Mouse (Mus musculus): Measurements from ENCODE around the gene Llgl2.
A peak's percentile ranks its signal among the peaks of the same experiment; 100 is the strongest.

The Llgl2 gene

DNA sequence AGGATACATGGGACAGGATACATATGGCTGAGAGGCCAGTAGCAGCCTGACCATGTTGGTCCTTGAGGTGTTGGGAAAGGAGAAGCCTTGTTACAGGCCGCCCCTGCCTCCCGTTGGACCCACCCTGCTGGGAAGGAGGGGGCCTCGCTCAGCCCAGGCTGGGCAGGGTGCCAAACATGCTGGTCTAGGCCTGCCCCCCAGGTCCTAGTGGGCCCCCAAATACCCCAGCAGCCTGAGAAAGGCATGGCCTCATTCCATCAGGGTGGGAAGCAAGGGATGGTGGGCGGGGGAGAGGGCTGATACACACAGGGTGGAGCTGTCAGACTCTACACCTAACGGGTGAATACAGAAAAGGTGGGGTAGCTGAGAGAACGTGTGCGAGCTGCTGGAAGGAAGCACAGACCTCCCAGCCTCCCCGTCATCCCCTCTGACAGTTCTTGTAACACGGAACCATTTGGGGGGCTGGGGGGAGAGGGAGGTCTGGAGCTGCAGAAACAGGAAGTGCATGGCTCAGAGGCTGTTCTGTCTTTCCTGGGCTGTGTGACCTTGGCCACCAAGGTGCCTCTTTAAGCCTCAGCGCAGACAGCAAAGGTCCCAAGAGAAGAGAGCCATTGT is 15.0 kb upstream of the Llgl2 start:
- DNase-seq (ENCODE audit: low spot score) = no peak

DNA sequence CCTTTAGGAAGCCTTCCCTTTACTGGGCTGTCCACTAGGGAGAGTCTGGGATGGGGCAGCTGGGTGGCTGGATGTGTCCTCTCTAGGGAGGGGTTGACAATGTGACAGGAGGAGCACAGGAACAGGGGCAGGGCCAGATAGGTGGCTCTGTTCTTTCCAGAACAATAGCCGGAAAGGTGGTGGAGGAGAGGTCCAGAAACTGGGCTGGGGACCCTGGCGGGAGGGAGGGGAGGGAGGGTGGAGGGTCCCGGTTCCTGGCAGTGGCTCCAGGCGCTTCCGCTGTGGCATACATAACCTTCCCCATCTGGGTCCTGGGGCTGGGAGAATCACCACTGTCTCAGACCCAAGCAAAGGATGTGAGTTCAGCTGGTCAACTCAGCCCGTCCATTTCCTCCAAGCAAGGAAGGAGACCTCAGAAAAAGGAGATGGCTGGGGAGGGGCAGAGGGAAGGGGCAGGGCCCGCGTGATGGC is 14.5 kb upstream of the Llgl2 start:
- no peak for DNase-seq (ENCODE audit: low spot score)

DNA sequence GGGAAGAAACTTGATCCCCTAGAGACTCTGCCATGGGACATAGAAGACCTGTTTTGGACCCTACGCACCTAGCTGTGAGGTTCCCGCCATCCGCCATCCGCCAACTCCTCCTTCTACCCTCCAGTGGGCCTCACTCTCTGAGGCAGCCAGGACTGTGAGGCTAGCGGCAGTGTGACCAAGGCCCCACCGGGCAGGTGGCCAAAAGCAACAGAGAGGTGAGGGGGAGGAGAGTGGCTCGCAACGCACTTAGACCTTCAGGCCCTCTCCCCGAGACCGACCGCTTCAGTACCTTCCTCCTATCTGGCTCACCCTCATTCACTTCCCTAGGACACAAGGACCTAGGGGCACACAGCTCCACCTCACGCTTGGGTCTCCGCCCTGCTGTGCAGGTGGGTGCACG is 13.5 kb upstream of the Llgl2 start:
- DNase-seq (ENCODE audit: low spot score) = no peak

DNA sequence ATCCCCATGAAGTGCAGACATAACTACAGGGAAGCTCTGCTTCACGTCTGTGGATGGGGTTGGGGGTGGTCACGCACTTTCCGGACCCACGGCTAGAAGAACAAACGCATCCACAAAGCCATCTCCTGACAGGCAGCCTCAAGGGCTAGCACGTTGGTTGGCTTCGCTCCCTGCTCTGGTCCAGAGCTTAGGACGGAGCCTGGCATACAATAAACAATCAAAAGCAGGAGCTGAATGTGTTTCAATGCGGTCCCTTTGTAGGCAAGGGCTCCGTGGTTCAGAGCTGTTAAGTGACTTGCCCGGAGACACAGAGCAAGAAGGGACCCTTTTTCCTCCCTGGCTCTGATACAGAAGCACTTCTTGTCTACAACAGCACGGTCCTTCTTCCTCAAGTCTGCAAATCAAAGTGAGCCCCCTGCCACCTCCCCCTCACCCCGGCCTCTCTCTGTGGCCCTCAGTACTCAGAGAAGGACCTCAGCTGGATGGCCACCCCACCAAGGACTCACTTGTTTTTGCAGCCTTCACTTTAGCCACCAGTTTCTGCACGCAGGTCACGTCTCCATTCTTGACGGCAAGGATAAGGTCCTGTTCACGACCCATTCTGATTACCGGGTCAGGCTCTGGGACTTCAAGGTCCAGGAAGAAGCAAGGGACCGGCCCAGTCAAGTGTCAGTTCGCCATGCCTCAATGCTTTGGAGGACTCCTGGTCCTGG is 12.3 kb upstream of the Llgl2 start:
- no peak for DNase-seq (ENCODE audit: low spot score)

DNA sequence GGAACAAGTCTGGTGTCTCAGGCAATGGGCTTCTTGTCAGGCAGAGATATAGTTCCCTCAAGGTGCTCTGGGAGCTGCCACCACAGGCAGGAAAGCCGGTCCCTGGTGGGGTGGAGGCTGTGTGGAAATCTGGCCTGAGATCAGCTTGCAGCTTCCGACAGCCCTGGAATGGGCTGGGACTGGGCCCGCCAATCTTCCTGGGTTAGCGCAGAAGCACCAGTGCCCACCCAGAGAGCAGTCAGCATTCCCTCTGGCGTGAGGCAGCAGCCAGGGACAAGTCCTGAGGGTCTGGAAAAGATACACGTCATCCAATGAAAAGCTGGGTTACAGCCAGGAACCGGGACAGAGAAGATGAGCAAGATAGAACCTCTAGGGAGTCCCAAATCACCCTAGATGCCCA is 11.8 kb upstream of the Llgl2 start:
- no peak for DNase-seq (ENCODE audit: low spot score)

DNA sequence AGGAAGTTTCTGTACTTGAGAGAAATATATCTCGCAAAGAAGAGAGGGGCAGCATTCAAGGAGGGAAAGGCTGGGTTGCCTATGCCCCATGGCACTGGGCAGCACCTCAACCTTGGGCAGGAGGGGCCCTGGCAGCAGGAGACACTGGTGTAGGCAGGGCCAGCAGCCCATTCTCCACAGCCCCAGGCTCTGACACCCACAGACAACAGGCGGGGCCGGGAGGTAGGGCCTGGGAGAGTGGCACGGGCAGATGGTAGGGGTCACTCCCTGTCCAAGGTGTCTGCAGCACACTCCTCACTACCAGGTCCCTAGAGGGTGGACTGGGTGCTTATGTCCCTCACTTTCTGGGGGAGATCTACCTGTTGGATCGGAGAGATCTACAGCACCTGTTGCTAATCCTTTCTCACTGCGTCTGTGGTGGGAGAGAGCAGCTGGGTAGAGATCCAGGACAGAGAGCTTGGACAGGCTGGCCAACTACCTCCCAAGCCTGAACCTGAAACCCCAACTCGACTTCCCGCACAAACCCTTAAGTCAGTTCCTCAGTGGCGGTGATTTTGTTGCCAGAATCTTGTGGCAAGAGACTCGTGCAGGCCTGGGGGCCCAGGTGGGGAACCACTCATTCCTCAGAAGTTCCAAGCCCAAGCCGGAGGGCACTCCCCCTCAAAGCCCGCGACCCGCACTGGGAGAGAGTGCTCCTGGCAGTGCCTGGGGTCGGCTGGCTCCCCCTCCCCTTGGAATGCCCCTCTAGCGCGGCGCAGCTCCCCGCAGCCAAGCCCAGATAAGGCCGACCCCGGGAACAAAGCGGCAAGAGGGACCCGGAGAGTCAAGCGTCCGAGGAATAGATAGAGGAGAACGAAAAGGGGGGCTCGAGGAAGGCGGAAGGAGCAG is 11.1 kb upstream of the Llgl2 start:
- peak; percentile 54 for DNase-seq (ENCODE audit: low spot score)

DNA sequence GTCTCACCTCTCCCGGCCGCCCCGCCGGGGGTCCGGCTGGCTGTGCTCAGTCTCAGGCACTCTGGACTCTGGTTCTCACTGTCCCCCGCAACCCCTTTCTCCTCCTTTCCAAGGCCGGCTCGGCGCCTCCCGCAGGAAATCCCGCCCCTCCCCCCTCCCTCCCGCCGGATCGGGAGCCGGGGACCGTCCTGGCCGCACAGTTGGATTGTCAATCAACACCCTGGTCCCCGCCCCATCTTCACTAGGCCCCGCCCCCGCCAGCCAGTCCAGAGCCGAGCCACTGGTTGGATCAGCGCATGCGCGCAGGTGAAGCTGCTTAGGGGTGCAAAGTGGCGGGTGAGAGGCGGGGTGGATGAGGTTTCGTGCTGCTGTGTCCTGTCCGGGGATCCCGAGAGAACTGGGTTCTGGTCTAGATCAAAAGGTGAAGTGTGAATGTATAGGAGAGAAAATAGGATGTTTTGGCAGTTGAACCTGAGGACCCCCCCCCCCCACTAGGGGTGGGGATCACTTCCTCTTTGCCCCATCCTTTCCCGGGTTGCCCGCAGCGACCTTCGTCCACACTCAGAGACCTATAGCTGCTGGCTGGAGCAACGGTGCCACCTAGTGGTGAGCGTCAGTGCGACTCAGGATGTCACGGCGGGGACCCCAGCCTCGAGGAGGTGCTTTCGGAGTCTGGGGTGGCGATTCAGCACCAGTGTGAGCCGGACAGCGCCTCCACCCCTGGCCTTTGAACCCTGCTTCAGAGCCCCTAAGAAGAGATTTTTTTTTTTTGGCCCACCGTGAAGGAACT is 10.1 kb upstream of the Llgl2 start, which contains the start of gene Caskin2:
TSS of gene Caskin2 (minus strand) at position 133 of the 790 bp plus-strand sequence.
- peak; percentile 97 for DNase-seq (ENCODE audit: low spot score)

DNA sequence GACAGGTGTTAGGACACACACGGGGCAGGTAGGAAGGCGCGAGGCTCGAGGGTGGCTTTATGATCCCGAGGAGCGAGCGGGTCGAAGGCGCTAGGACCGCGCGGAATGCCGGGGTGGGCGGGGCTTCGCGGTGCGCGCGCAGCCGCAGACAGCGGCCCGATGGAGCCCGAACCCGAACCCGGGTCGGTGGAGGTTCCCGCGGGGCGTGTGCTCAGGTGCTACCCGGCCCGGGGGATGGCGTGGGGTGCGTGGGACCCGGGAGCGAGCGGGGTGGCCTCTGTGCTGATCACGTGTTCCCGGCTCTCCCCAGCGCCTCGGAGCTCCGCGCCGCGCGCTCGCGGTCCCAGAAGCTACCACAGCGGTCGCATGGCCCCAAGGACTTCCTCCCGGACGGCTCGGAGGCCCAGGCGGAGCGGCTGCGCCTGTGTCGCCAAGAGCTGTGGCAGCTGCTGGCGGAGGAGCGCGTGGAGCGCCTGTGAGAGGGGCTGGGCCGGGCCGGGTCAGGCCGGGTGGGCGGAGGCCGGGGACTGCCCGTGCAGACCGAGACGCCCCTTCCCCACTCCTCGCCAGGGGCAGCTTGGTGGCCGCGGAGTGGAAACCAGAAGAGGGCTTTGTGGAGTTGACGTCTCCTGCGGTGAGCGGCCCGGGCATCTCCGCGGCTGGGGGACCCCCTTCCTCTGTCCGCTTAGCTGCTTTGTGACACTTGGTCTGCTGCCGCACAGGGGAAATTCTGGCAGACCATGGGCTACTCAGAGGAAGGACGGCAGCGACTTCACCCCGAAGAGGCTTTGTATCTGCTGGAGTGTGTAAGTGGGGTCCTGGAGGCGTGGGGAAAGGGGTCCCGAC is 9.0 kb upstream of the Llgl2 start, which contains the start of gene Tsen54:
TSS of gene Tsen54 (plus strand) at position 120 of the 846 bp plus-strand sequence.
- DNase-seq (ENCODE audit: low spot score) = peak; percentile 88

DNA sequence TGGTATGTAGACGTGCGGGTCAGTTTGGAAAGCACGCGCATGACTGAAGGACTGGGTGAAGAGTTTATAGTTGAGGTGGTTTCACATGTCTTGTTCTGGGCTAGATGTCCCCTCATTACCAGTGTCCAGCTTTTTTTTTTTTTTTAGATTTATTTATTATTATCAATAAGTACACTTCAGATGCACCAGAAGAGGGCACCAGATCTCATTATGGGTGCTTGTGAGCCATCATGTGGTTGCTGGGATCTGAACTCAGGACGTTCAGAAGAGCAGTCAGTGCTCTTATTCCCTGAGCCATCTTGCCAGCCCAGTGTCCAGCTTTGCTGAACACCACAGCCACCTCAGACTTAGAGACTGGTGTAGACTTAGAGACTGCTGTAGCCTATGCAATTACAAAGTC is 6.5 kb upstream of the Llgl2 start:
- no peak for DNase-seq (ENCODE audit: low spot score)

DNA sequence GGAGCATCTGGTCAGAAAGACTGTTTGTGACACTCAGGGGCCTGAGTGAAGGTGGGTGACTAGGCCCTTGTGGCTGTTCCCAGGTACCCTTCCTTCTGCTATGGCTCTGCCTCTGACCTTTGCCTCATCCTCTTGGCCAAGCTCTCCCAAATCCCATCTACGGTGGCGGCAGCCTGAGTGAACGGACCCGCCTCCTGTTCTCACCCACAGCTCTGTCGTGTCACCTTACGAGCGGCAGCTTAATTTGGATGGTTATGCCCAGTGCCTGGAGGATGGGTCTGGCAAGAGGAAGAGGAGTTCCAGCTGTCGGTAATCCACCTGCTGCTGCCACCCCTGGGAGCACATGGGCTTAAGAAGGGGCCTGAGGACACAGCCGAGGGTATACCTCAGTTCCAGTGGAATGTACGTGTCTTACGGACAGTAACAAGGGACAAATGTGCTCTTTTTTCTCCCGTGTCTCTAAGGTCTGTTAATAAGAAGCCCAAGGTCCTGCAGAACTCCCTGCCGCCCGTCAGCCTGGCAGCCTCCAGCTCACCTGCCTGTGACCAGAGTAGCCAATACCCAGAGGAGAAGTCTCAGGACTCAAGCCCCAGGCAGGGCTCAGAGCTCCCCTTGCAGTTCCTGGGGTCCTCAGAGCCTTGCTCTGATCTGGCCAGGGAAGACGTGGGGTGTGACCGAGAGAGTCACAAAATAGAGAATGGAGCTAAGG is 3.8 kb upstream of the Llgl2 start:
- DNase-seq (ENCODE audit: low spot score) = no peak

DNA sequence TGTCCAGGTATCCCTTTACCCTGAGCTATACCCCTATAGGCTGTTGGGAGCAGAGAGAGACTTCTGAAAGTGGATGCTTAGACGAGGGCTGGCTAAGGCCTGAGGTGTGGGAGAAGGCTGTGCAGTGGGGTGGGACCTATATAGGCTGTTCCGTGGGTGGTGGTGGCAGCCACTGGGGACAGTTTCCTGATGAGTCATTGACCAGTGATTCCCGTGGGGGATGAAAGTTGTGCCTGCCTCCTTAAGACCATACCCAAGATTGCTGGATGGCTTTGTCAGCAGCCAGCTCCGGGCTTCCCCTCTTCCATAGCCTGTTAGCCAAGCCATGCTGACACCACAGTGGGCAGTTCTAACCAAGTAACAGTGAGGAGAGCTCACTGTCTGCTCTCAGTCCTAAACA is 2.8 kb upstream of the Llgl2 start:
- no peak for DNase-seq (ENCODE audit: low spot score)

DNA sequence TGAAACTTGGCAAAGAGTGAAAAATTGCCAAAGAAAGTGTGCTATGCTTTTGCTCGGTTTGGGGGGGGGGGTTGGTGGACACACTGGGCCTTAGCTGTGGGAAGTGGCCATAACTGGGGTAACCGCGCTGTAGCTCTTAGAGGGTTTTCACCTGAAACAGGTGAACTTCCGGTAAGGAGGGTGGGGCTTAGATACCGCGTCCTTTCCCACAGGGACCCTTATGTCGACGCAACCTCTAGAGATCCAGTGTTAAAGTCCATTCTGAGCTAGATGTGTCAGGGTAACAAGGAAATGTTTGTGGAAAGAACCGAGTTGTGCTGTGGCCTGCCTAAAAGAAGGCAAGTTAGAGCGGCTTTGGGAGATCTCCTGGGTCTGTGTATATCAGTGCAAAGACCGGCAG is 964 bp downstream of the Llgl2 start:
- no peak for DNase-seq (ENCODE audit: low spot score)

DNA sequence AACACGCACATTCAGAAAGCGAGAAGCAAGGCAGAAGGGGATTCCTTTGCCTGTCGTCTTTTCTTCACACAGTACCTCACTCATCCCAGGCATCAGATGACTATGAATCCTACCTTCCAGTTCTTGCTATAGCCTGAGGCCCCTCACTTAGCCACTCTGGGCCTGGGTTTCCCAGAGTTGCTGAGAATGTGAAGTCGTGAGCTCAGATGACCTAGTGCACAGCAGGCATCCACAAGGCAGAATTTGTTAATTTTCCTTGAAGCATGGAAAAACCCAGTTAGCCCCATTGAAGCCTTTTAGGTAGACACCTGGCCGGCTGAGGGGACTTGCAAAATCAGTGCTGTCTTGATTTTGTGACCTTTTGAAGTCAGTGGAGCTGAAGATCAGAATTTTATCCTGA is 2.6 kb downstream of the Llgl2 start:
- DNase-seq (ENCODE audit: low spot score) = no peak

DNA sequence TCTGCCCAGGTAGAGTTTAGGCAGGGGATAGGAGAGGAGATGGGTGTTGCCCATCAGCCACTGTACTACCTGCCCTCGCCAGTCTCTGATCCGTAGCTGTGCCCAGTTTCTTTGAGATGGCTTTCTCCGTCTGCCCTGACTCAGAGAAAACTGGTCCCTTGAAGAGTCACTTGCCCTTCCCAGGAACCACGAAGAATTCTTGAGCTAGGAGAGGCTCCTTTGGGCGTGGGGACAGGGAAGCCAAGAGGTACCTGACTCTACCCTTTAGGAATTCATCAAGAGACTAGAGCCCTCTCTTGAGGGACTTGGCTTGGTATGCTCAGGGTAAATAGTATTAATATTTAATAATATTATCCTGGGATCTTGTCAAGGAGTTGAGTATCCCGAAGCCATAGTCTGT is 3.8 kb downstream of the Llgl2 start:
- no peak for DNase-seq (ENCODE audit: low spot score)

DNA sequence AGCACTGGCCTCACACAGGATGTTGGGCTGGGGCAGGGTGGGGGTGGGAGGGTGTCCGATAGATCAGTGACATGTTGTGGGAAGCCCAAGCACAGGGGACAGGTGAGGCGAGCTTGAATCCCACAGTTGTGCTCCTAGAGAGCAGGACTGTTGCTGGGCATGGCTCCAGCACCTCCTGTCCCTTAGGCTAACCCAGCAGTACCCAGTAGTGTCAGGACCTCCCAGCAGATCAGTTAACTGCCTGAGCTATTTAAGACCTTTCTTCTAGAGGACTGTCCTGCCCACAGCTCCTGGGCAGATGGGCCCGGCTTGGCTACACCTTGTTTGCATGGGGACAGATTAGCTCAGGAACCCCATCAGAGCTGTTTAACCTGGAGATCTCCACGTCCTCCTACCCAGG is 5.2 kb downstream of the Llgl2 start:
- DNase-seq (ENCODE audit: low spot score) = no peak

DNA sequence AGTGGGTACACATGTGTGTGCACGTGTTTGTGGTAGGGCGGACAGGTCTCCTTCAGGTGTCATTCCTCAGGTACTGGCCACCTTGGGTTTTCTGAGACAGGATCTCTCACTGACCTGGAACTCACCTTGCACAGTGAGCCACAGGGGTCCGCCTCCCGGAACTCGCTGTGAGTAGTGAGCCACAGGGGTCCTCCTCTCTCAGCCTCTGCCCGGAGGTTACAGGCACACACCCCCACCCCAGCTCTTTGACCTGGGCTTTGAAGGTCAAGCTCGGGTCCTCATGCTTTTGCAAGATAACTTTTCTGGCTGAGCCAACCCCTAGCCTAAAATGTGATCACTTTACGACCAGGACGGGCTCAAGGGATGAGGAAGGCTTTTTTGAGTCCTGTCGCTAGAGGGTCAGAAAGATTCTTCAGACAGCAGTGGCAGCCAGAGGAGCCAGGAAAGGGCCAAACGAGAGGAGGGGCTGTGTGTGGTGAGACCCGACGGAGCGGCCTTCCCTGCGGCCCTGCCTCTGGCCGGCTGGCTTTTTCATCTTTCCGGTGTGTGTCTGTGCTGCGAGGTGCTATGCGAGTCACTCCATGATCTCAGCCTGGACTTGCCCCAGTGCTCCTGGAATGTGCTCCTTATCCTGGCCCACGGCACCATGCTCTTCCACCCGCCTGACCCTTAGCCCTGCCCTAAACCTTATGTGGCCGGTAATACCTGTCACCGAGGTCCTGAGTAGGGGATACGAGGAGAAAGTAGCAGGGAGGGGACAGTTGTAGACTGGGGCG is 6.9 kb downstream of the Llgl2 start:
- DNase-seq (ENCODE audit: low spot score) = no peak

DNA sequence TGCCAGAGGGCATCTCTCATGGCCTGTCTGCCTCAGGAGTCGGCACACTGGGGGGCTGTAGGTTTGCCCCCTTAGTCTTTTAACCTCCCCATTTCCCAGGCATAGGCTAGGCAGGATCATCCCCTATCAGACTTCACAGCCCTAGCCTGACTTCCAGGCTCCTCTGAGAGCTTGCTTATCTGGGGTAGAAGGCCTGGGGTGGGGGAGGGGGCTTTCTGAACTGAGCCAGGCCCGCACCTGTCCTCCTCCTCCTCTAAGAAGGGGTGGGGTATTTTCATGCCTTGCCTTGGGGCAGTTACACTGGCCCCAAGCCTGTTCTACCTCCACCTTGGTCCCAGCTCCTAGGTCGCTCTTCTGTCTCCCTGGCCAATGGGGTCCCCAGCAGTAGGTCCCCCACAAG is 7.7 kb downstream of the Llgl2 start:
- DNase-seq (ENCODE audit: low spot score) = no peak

DNA sequence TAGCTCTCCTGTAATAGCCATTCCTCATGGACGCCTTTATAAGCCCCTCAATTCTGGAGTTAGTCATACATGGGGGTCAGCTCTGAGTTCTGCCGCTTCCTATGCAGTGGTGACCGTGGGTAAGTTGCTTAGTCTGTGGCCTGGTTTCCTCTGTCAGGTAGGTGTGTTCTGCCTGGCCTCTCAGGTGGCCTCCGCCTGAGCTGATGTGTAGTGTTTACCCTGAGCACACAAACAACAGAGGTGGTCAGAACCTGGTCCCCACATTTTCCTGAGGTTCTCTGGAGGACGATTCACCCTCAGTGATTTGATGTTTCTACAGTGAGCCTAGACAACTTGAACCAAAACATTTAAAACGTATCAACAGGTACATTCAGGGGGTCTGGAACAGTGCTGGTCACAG is 8.2 kb downstream of the Llgl2 start:
- no peak for DNase-seq (ENCODE audit: low spot score)

DNA sequence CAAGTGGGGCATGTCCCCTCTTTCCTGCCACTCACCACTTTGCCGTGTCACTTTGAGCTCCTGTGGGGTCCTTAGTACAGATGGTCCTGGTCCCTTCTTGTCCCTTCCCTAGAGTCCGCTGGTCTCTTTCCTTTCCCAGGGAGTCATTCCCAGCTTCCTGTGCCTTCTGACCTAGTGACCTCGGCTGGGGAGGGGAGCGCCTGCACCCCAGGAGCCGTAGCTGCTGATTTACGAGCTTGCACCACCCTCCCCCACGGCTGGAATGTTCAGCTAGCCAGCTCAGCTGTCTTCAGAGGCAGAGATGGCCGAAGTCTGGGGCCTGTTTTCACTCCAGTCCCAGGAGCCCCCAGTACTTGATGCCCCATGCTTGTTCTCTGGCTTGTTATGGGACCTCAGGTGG is 8.7 kb downstream of the Llgl2 start:
- peak; percentile 18 for DNase-seq (ENCODE audit: low spot score)
